Mouse (Mus musculus) megakaryocyte, embryonic 14.5 days (primary cell): Measurements from ENCODE around the gene Kdf1.

Experiments
- FLI1 ChIP-seq: IDR thresholded peaks from 2 replicates; pipeline ENCODE4 v1.6.1; 2012; ENCODE audit warnings: low read length, inconsistent platforms, mixed read lengths
- GATA1 ChIP-seq: IDR thresholded peaks from 3 replicates; pipeline ENCODE4 v1.6.1; 2012; ENCODE audit warnings: mixed read lengths, low read length, inconsistent platforms, borderline replicate concordance

GRCm38 (mm10) chr4:133471135-133471821, 47.5 kb upstream of the Kdf1 start:
- TF ChIP-seq GATA1 (no peak), FLI1 (no peak)
